Mouse (Mus musculus): ENCODE results near the gene Cenpe. TPM values are rescaled to one million over a fixed set of nuclear protein-coding genes. Genes with fewer than 3 reads are reported as not detected.

Cenpe gene
- polyA plus RNA-seq, 1 experiment, result 1.0 TPM

- H3K27ac ChIP-seq (ENCODE audit: insufficient read depth, low read length), result no peak overlapping the region
- H3K4me3 ChIP-seq (ENCODE audit: insufficient read depth, low read length), result no peak overlapping the region
- TF ChIP-seq POLR2A (IDR thresholded peaks at IDR 0.05; ENCODE audit: extremely low read depth, insufficient read depth, low read length) (no peak), CTCF (IDR thresholded peaks at IDR 0.05; ENCODE audit: extremely low read depth, insufficient read depth, low read length) (no peak)
- H3K4me1 ChIP-seq (ENCODE audit: control insufficient read depth, insufficient read depth, low read length), result no peaks in the 10 kb centered on the region
Measured at GRCm38 (mm10) chr3:135273047-135273446, 60.7 kb downstream of the Cenpe start.

- TF ChIP-seq CTCF (IDR thresholded peaks at IDR 0.05; ENCODE audit: extremely low read depth, insufficient read depth, low read length) (no peak), POLR2A (IDR thresholded peaks at IDR 0.05; ENCODE audit: extremely low read depth, insufficient read depth, low read length) (no peak)
- Histone ChIP-seq H3K4me3 (ENCODE audit: insufficient read depth, low read length) (no peak overlapping the region), H3K27ac (ENCODE audit: insufficient read depth, low read length) (no peak overlapping the region), H3K4me1 (ENCODE audit: control insufficient read depth, insufficient read depth, low read length) (no peaks in the 10 kb centered on the region)
Measured at GRCm38 (mm10) chr3:135280160-135280559, 67.8 kb downstream of the Cenpe start.

GRCm38 (mm10) chr3:135280669-135281415 is 68.5 kb downstream of the Cenpe start, which contains the start of gene Bdh2:
TSS of gene Bdh2 (plus strand) at chr3:135281221.
- Histone ChIP-seq H3K4me3 (ENCODE audit: insufficient read depth, low read length) (no peak within 1 kb of the TSS), H3K27ac (ENCODE audit: insufficient read depth, low read length) (no peak within 1 kb of the TSS), H3K4me1 (ENCODE audit: control insufficient read depth, insufficient read depth, low read length) (no peaks in the 10 kb centered on the region)
- TF ChIP-seq CTCF (IDR thresholded peaks at IDR 0.05; ENCODE audit: extremely low read depth, insufficient read depth, low read length) (peak; percentile 95), POLR2A (IDR thresholded peaks at IDR 0.05; ENCODE audit: extremely low read depth, insufficient read depth, low read length) (no peak)

- Histone ChIP-seq H3K27ac (ENCODE audit: insufficient read depth, low read length) (no peak overlapping the region), H3K4me1 (ENCODE audit: control insufficient read depth, insufficient read depth, low read length) (no peaks in the 10 kb centered on the region), H3K4me3 (ENCODE audit: insufficient read depth, low read length) (no peak overlapping the region)
- TF ChIP-seq CTCF (IDR thresholded peaks at IDR 0.05; ENCODE audit: extremely low read depth, insufficient read depth, low read length), result no peak
- TF ChIP-seq POLR2A (IDR thresholded peaks at IDR 0.05; ENCODE audit: extremely low read depth, insufficient read depth, low read length), result no peak
Measured at GRCm38 (mm10) chr3:135281701-135282100, 69.4 kb downstream of the Cenpe start.

- TF ChIP-seq CTCF (IDR thresholded peaks at IDR 0.05; ENCODE audit: extremely low read depth, insufficient read depth, low read length), result no peak
- TF ChIP-seq POLR2A (IDR thresholded peaks at IDR 0.05; ENCODE audit: extremely low read depth, insufficient read depth, low read length), result no peak
- Histone ChIP-seq H3K4me3 (ENCODE audit: insufficient read depth, low read length) (no peak overlapping the region), H3K4me1 (ENCODE audit: control insufficient read depth, insufficient read depth, low read length) (no peaks in the 10 kb centered on the region), H3K27ac (ENCODE audit: insufficient read depth, low read length) (no peak overlapping the region)
Measured at GRCm38 (mm10) chr3:135285256-135285655, 72.9 kb downstream of the Cenpe start.

- TF ChIP-seq CTCF (IDR thresholded peaks at IDR 0.05; ENCODE audit: extremely low read depth, insufficient read depth, low read length) (no peak), POLR2A (IDR thresholded peaks at IDR 0.05; ENCODE audit: extremely low read depth, insufficient read depth, low read length) (no peak)
- Histone ChIP-seq H3K4me3 (ENCODE audit: insufficient read depth, low read length) (no peak overlapping the region), H3K4me1 (ENCODE audit: control insufficient read depth, insufficient read depth, low read length) (no peaks in the 10 kb centered on the region), H3K27ac (ENCODE audit: insufficient read depth, low read length) (no peak overlapping the region)
Measured at GRCm38 (mm10) chr3:135285807-135286206, 73.5 kb downstream of the Cenpe start.

GRCm38 (mm10) chr3:135288138-135288750 is 75.9 kb downstream of the Cenpe start:
- H3K4me1 ChIP-seq (ENCODE audit: control insufficient read depth, insufficient read depth, low read length), result no peaks in the 10 kb centered on the region
- no peak overlapping the region for H3K27ac ChIP-seq (ENCODE audit: insufficient read depth, low read length)
- TF ChIP-seq CTCF (IDR thresholded peaks at IDR 0.05; ENCODE audit: extremely low read depth, insufficient read depth, low read length), result no peak
- TF ChIP-seq POLR2A (IDR thresholded peaks at IDR 0.05; ENCODE audit: extremely low read depth, insufficient read depth, low read length), result no peak
- H3K4me3 ChIP-seq (ENCODE audit: insufficient read depth, low read length), result no peak overlapping the region

GRCm38 (mm10) chr3:135289148-135289547 is 76.8 kb downstream of the Cenpe start:
- Histone ChIP-seq H3K4me1 (ENCODE audit: control insufficient read depth, insufficient read depth, low read length) (no peaks in the 10 kb centered on the region), H3K27ac (ENCODE audit: insufficient read depth, low read length) (no peak overlapping the region), H3K4me3 (ENCODE audit: insufficient read depth, low read length) (no peak overlapping the region)
- TF ChIP-seq CTCF (IDR thresholded peaks at IDR 0.05; ENCODE audit: extremely low read depth, insufficient read depth, low read length), result no peak
- TF ChIP-seq POLR2A (IDR thresholded peaks at IDR 0.05; ENCODE audit: extremely low read depth, insufficient read depth, low read length), result no peak

GRCm38 (mm10) chr3:135290249-135290894 is 78.0 kb downstream of the Cenpe start:
- TF ChIP-seq CTCF (IDR thresholded peaks at IDR 0.05; ENCODE audit: extremely low read depth, insufficient read depth, low read length), result peak; percentile 87
- no peak for TF ChIP-seq POLR2A (IDR thresholded peaks at IDR 0.05; ENCODE audit: extremely low read depth, insufficient read depth, low read length)

More at GRCm38 (mm10) chr3:135290249-135290894, 78.0 kb downstream of the Cenpe start:
- H3K27ac ChIP-seq (ENCODE audit: insufficient read depth, low read length), result no peak overlapping the region
- H3K4me3 ChIP-seq (ENCODE audit: insufficient read depth, low read length), result no peak overlapping the region
- H3K4me1 ChIP-seq (ENCODE audit: control insufficient read depth, insufficient read depth, low read length), result no peaks in the 10 kb centered on the region

Data from cortical plate, adult 2 months (tissue).